Mouse (Mus musculus): ENCODE measurements at regions not wholly inside any gene's neighbourhood (a gene's known extent, or its start where the extent isn't known, plus 50 kb on each side); places are given as distances from the start of the nearest gene placed in this dataset.

DNA sequence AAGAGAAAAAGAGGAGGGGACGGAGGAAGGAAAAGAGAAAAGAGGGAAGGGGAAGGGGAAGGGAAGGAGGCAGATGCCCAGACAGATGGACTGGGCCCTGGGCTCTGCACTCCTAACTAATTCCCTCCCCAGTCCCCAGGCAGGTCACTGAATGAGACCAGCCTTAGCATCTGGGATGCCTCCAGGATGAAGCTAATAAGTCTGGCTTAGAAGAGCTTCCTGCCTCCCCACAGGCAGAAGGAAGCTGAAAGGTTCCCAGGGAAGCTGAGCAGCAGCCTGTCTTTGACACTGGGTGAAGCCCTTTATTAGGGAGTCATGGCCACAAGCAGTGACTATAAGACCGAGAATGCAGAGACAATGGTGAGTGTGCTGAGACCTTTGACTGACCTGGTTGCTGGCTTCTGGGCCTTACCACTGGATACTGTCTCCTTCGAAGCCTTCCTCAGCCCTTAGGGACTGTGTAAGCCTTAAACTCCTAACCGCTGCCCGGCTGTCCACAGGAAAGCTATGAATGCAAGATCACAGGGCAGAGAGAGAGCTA, 76.7 kb upstream of the Bod1 start:
- DNase-seq = no peak

GRCm38 (mm10) chr11:31751274-31751673, 79.6 kb upstream of the Bod1 start:
- DNase-seq = no peak

DNA sequence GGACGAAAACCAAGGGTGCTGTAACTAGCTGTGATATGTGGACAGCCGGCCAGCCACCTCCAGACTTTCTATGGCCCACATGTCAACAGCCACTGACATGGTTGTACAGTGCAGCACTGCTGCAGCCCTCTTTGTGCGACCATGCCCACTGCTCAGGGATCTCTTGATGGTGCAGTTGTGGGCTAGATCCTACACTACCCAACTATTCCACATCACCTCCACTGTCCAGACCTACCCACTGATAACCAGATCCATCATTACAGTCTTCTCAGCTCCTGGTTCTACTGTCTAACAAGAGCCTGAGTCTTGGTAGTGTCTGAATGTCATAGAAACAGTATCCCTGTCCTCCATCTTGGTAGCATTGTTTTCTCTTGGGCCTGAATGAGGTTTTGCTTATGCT, 81.5 kb upstream of the Bod1 start:
- no peak for DNase-seq

- DNase-seq = no peak
These were observed 82.1 kb upstream of the Bod1 start for GRCm38 (mm10) chr11:31753711-31754161.

DNA sequence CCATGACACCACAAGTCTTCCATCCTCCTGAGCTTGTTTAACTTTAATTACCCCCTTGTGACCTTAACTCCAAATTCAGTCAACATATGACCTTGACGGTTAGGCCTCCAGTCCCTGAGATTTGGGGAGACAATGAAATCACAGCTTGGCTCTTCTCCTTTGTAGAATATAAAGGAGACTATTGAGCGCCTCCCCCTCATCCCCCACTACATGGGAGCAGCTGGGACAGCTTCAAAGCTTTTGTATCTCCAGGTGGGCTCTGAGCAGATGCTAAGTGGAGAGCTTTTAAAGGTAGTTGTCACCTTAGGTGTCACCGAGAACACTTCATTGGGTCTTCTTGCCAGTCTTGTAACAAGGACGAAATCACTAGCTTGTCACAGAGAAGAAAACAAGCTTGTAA, 82.7 kb upstream of the Bod1 start:
- no peak for DNase-seq

DNA sequence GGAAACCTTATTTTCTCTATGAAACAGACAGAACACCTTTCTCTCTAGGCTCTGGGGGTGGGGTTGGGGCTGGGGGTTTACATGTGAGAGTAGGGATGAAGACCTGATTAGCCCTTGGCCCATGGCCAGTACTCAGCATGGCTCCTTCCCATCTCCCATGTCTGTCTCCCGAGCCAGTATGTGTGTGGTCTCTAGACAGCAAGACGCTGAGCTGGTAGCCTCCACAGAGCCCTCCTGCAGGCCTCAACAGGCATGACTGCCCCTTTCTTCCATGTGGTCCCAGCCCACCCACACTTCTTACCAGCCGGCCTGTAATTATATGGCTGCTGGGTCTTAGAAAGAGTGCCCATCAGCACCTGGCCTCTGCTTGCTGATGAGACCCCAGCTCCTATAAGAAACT, 84.2 kb upstream of the Bod1 start:
- no peak for DNase-seq

- no peak for DNase-seq
These were observed 84.9 kb upstream of the Bod1 start for GRCm38 (mm10) chr11:31756355-31757145.

DNA sequence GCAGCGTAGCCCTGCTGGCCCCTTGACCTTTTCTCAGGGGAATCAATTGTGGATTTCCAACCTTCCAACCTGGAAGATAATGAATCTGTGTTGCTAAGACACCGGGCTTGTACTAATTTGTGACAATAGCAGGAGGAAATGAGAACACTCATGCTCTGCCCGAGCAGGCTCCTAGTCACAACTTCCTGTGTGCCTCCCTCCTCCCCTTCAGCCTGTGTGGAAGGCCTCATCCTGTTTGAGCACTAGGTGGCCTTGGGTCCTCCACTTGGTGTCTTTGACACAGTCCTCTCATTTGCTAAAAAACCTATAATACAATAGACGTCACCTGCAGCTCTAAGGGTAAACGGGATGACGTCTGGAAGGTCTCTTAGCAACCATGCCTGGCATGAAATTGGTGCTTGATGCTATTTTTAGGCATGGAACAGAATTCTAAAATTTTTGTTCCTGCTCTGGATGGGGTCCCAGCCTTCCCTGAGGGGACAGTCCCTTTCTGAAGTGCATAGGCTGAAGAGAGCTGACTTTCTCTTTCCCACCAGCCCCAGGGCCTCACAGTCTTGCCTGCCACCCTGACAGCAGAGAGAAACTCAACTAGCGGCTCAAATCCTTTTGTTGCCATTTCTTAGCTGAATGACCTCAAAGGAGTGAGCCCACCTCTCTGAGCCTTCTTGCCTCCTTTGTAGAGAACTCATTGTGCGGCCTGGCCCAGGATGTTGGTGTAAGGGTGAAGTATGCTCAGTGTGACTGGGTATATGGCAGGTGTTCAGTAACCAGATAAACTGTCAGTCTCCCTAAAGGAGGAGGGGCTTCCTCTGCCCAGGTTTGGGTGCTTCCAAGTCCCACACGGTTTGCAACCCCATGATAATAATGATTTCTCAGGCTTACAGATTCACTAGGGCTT, 88.4 kb upstream of the Bod1 start:
- DNase-seq = no peak

- no peak for DNase-seq
These were observed 92.2 kb upstream of the Bod1 start for GRCm38 (mm10) chr11:31763856-31764255.

GRCm38 (mm10) chr11:31766296-31766695, 94.6 kb upstream of the Bod1 start:
- no peak for DNase-seq

DNA sequence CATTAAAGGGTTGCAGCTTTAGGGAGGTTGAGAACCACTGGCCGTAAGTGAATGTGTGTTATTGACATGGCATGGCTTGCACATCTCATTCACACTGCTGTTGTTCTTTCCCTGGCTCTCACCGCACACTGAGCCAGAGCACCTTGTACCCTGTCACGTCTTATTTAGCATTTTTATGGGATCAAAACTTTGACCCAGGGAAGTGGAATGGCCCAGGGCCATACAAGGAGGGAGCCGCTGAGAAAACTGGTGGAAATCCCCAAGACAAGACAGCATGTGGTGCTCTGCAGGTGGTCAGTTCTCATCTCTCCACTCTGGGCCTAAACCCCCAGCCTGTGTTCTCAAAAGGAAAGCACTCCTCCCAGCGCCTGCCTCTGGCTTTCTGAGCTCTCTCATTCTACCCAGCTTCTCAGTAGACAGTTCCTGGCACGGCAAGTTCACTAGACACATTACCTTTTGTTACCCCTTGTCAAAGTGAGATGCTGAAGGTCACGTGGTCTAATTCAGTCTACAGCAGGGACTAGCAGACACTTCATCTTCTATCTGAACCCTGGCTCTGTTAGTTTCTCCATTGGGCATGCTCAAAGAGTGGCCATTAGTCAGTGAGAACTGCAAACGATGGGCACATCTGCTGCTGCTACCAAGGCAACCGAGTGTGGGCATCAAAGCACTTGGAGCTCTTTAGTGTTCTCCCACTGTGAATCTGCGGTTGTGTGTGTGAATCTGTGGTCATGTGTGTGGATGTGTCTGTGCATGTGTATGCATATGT, 96.2 kb upstream of the Bod1 start:
- peak; percentile 70 to 79 for DNase-seq

GRCm38 (mm10) chr11:31769804-31770654, 98.3 kb upstream of the Bod1 start:
- peak; percentile 91 to 93 for DNase-seq

DNA sequence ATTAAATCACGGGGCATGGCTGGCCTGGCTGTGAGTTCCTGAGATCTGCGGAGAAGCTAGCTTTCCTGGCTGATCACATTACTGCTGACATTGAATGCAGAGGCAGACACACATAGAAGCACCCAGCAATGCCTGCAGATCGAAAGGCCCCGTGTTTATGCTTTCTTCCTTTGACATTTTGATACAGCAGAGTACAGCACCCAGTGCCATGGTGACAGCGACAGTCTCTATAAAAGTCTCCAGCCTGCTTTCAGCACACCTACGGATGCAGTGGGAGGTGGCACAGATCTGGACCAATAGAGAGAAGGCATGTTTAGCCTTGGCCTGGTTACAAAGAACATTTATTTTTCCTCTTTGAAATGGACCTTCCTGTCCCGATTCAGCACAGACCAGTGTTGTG, 99.2 kb upstream of the Bod1 start:
- peak; percentile 46 to 55 for DNase-seq

DNA sequence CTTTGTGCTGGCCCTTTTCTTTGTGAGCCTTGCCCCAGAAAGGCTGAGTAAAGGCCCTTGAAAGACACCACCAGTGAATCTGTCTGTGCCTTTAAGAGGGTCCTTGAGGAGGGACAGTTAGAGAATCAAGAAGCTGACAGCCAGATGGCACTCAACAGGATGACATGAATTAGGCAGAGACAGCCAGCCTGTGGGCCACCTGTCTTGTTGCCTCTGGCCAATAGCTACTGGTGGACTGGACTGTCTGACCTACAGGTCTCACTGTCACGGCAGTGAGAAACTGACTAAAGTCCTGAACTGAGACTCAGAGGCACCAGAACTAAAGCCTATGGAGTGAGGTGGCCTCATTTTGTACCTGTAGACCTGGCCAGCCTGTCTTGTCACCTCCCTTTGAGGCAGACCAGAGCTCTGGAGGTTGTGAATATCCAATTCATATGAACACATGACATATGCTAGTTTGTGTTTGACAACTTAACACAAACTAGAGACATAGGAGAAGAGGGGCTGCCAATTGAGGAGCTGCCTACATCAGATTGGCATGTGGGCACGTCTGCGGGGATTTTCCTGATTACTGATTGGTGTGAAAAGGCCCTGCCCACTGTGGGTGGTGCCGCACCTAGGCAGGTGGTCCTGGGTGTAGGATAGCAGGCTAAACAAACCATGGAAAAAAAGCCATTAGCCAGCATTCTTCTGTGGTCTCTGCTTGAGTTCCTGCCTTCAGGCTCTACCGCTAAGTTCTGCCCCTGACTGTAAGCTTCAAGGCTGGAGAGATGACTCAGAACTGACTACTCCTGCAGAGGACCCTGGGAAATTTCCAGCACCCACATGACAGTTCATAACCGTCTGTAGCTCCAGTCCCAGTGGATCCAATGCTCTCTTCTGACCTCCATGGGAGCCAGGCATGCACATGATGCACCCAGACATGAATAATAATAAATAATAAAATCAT, 100.1 kb upstream of the Bod1 start:
- no peak for DNase-seq

- DNase-seq = no peak
These were observed 94.5 kb upstream of the Cpeb4 start for GRCm38 (mm10) chr11:31777531-31777930.

- DNase-seq = peak; percentile 49 to 78
These were observed 93.2 kb upstream of the Cpeb4 start for GRCm38 (mm10) chr11:31778766-31779165.

GRCm38 (mm10) chr11:31779267-31779666, 92.7 kb upstream of the Cpeb4 start:
- DNase-seq = peak; percentile 52 to 78

- no peak for DNase-seq
These were observed 91.0 kb upstream of the Cpeb4 start for GRCm38 (mm10) chr11:31780969-31781368.

GRCm38 (mm10) chr11:31781605-31782004, 90.4 kb upstream of the Cpeb4 start:
- DNase-seq = no peak

- no peak for DNase-seq
These were observed 88.4 kb upstream of the Cpeb4 start for GRCm38 (mm10) chr11:31783506-31784063.
